Mouse (Mus musculus): ENCODE measurements at regions not wholly inside any gene's neighbourhood (a gene's known extent, or its start where the extent isn't known, plus 50 kb on each side); places are given as distances from the start of the nearest gene placed in this dataset.

GRCm38 (mm10) chr2:139114523-139114922, 379.2 kb upstream of the Sptlc3 start:
- DNase-seq (ENCODE audit: extremely low read depth, low read depth), result no peak

GRCm38 (mm10) chr2:139120905-139121304, 372.8 kb upstream of the Sptlc3 start:
- DNase-seq (ENCODE audit: extremely low read depth, low read depth), result no peak

GRCm38 (mm10) chr2:139132121-139132520, 361.6 kb upstream of the Sptlc3 start:
- DNase-seq (ENCODE audit: extremely low read depth, low read depth), result no peak

- DNase-seq (ENCODE audit: extremely low read depth, low read depth), result no peak
These were observed 346.7 kb upstream of the Sptlc3 start for GRCm38 (mm10) chr2:139147004-139147403.

- no peak for DNase-seq (ENCODE audit: extremely low read depth, low read depth)
These were observed 314.1 kb upstream of the Sptlc3 start for GRCm38 (mm10) chr2:139179641-139180040.

- no peak for DNase-seq (ENCODE audit: extremely low read depth, low read depth)
These were observed 295.4 kb upstream of the Sptlc3 start for GRCm38 (mm10) chr2:139198281-139198680.

- no peak for DNase-seq (ENCODE audit: extremely low read depth, low read depth)
These were observed 286.1 kb upstream of the Sptlc3 start for GRCm38 (mm10) chr2:139207649-139208048.

GRCm38 (mm10) chr2:139220757-139221400, 272.8 kb upstream of the Sptlc3 start:
- no peak for DNase-seq (ENCODE audit: extremely low read depth, low read depth)

GRCm38 (mm10) chr2:139230453-139230852, 263.3 kb upstream of the Sptlc3 start:
- DNase-seq (ENCODE audit: extremely low read depth, low read depth), result no peak

GRCm38 (mm10) chr2:139250138-139250537, 243.6 kb upstream of the Sptlc3 start:
- DNase-seq (ENCODE audit: extremely low read depth, low read depth), result no peak

GRCm38 (mm10) chr2:139267119-139267518, 226.6 kb upstream of the Sptlc3 start:
- no peak for DNase-seq (ENCODE audit: extremely low read depth, low read depth)

GRCm38 (mm10) chr2:139276581-139276980, 217.1 kb upstream of the Sptlc3 start:
- no peak for DNase-seq (ENCODE audit: extremely low read depth, low read depth)

- no peak for DNase-seq (ENCODE audit: extremely low read depth, low read depth)
These were observed 216.1 kb upstream of the Sptlc3 start for GRCm38 (mm10) chr2:139277571-139277970.

GRCm38 (mm10) chr2:139281056-139281455, 212.7 kb upstream of the Sptlc3 start:
- no peak for DNase-seq (ENCODE audit: extremely low read depth, low read depth)

GRCm38 (mm10) chr2:139284315-139284714, 209.4 kb upstream of the Sptlc3 start:
- DNase-seq (ENCODE audit: extremely low read depth, low read depth), result no peak

- no peak for DNase-seq (ENCODE audit: extremely low read depth, low read depth)
These were observed 207.3 kb upstream of the Sptlc3 start for GRCm38 (mm10) chr2:139286446-139286845.

- no peak for DNase-seq (ENCODE audit: extremely low read depth, low read depth)
These were observed 195.1 kb upstream of the Sptlc3 start for GRCm38 (mm10) chr2:139298541-139299152.

GRCm38 (mm10) chr2:139311401-139311812, 182.3 kb upstream of the Sptlc3 start:
- no peak for DNase-seq (ENCODE audit: extremely low read depth, low read depth)

GRCm38 (mm10) chr2:139312053-139312452, 181.7 kb upstream of the Sptlc3 start:
- DNase-seq (ENCODE audit: extremely low read depth, low read depth), result no peak

GRCm38 (mm10) chr2:139322509-139322908, 171.2 kb upstream of the Sptlc3 start:
- DNase-seq (ENCODE audit: extremely low read depth, low read depth), result no peak

- DNase-seq (ENCODE audit: extremely low read depth, low read depth), result no peak
These were observed 168.2 kb upstream of the Sptlc3 start for GRCm38 (mm10) chr2:139325501-139325900.

- no peak for DNase-seq (ENCODE audit: extremely low read depth, low read depth)
These were observed 159.0 kb upstream of the Sptlc3 start for GRCm38 (mm10) chr2:139334681-139335080.

GRCm38 (mm10) chr2:139338240-139338639, 155.5 kb upstream of the Sptlc3 start:
- DNase-seq (ENCODE audit: extremely low read depth, low read depth), result no peak

Measured in MEL-GATA-1-ER (cell line).